ENCODE assay signal across 14 mouse cellular contexts in genomic region chr2:52133351-52133750, GRCm38 (mm10).
DNase-seq lines count a peak whose midpoint lies in the region; ATAC-seq lines count a peak whose summit lies in the region.
"Had no signal": no experiment of that assay in that cellular context is flagged by ENCODE, and none has a peak within 500 bp of the region (broad histone marks: within the 10 kb centered on the region; RNA-seq: fewer than 3 reads in every experiment).

No protein-coding gene starts in this region.

- no peak overlapping the region for H3K9ac ChIP-seq in kidney, embryonic 15.5 days
- H3K9ac ChIP-seq: forebrain, embryonic 13.5 days; limb, embryonic 15.5 days had no signal

- H3K36me3 ChIP-seq in kidney, embryonic 15.5 days = peaks cover 21% of the 10 kb centered on the region

- WGBS in kidney, embryonic 15.5 days = 91% methylated on average over 2 of the region's 2 CpGs

- DNase-seq in cerebellum, adult 9-10 months = peak; percentile 44
- peak; percentile 5 to 8 for DNase-seq in kidney, postnatal 4 days
- DNase-seq in MN1 (ENCODE audit: low spot score) = peak; percentile 16
- DNase-seq in gastrocnemius, postnatal 25 days = peak; percentile 48
- no peak for DNase-seq in embryo, embryonic 10.5 days (ENCODE audit: low spot score)
- DNase-seq in spleen, adult 18-20 months = no peak
- DNase-seq: kidney, postnatal 14 days had no signal

- H3K4me3 ChIP-seq in kidney, embryonic 15.5 days (replicated peaks) = no peak overlapping the region
- H3K4me3 ChIP-seq: forebrain, embryonic 13.5 days; left cerebral cortex, adult 2 months; limb, embryonic 15.5 days had no signal

- no peak overlapping the region for H3K4me2 ChIP-seq in kidney, embryonic 15.5 days
- H3K4me2 ChIP-seq: forebrain, embryonic 13.5 days; limb, embryonic 15.5 days had no signal

- no peaks in the 10 kb centered on the region for H3K27me3 ChIP-seq in kidney, embryonic 15.5 days
- H3K27me3 ChIP-seq: forebrain, embryonic 13.5 days; limb, embryonic 15.5 days had no signal

- no peak overlapping the region for H3K27ac ChIP-seq in kidney, embryonic 15.5 days
- H3K27ac ChIP-seq: forebrain, embryonic 13.5 days; left cerebral cortex, adult 2 months; limb, embryonic 15.5 days; stomach, postnatal 0 days had no signal

- peaks cover 6% of the 10 kb centered on the region; the same call in 1 of the 2 replicates for H3K9me3 ChIP-seq in kidney, embryonic 15.5 days (replicated peaks)
- H3K9me3 ChIP-seq: forebrain, embryonic 13.5 days; limb, embryonic 15.5 days had no signal

- ATAC-seq in cerebellum, adult (ENCODE audit: insufficient number of reproducible peaks, low FRiP score, low TSS enrichment) = no peak
- no peak for ATAC-seq in kidney, embryonic 15.5 days (replicated peaks; ENCODE audit: low FRiP score)
- ATAC-seq: forebrain, embryonic 13.5 days; inflammation-experienced regulatory T-cells, adult 6 months had no signal

- no peaks in the 10 kb centered on the region for H3K4me1 ChIP-seq in kidney, embryonic 15.5 days
- H3K4me1 ChIP-seq: forebrain, embryonic 13.5 days; limb, embryonic 15.5 days had no signal

Comparison
In these comparisons a context has a peak if more than half of its experiments do, and no peak if none do; other contexts are left out.
1. DNase-seq: peak in cerebellum, adult 9-10 months (single experiment), kidney, postnatal 4 days (2 of 2), MN1 (single experiment) and gastrocnemius, postnatal 25 days (single experiment); none in embryo, embryonic 10.5 days (single experiment) and spleen, adult 18-20 months (0 of 2).